Mouse (Mus musculus) adrenal gland, postnatal 10 days (tissue): ENCODE data around the gene Myh7b. TPM values are rescaled to one million over a fixed set of nuclear protein-coding genes. Genes with fewer than 3 reads are reported as not detected.

Source experiments
- microRNA-seq: library from miRNA; unstranded; fragments of <30 nt; microRNA quantifications from one replicate; pipeline ENCODE4 v1.2.0, GENCODE M21; 2021
- total RNA-seq, 2 experiments: library from RNA; stranded (reverse); gene quantifications; 2 replicates each; pipeline ENCODE4 v1.2.3; 2021

The Myh7b gene
- total RNA-seq, 2 experiments from 2014 or later, result 0.33 to 1.1 TPM

Small RNA genes lying within 50 kb of the gene (microRNA-seq; reads per million reads assigned to microRNA genes)
- gene Mir499, result 28.2 reads per million, percentile 31 among the genes with 10 or more reads in this experiment

Other genes with a start within 250 kb of the Myh7b start
- gene Trp53inp2, start 230.2 kb upstream of the Myh7b start, total RNA-seq, result 100 to 1,000 TPM; 234 to 237 TPM
- gene Ncoa6, start 137.3 kb upstream of the Myh7b start, total RNA-seq, result 10 to 100 TPM; 33.1 to 44.6 TPM
- gene Acss2, start 93.3 kb upstream of the Myh7b start, total RNA-seq, result 10 to 100 TPM; 26.5 to 40.9 TPM
- gene Ggt7, start 93.0 kb upstream of the Myh7b start, total RNA-seq, result 1 to 10 TPM; 4.4 to 6.9 TPM
- gene Gss, start 18.4 kb upstream of the Myh7b start, total RNA-seq, result 10 to 100 TPM; 41.4 to 48.1 TPM
- gene Trpc4ap, start 81.2 kb downstream of the Myh7b start, total RNA-seq, result 100 to 1,000 TPM; 103 to 118 TPM
- 10 to 100 TPM; 32.0 to 39.6 TPM for gene Edem2, start 118.3 kb downstream of the Myh7b start, total RNA-seq
- not detected for gene Gm17581, start 124.7 kb downstream of the Myh7b start, total RNA-seq
- gene Procr, start 139.9 kb downstream of the Myh7b start, total RNA-seq, result 10 to 100 TPM; 20.6 to 34.4 TPM
- gene Mmp24, start 164.1 kb downstream of the Myh7b start, total RNA-seq, result 1 to 10 TPM; 2.5 to 3.4 TPM
- gene BC029722, start 208.2 kb downstream of the Myh7b start, total RNA-seq, result 10 to 100 TPM; 54.2 to 56.7 TPM
- gene Eif6, start 215.7 kb downstream of the Myh7b start, total RNA-seq, result 100 to 1,000 TPM; 106 to 121 TPM
- not detected for gene Fam83c, start 223.6 kb downstream of the Myh7b start, total RNA-seq